In genomic region chr12:110844227-110845130, GRCm38 (mm10) we compare ENCODE assay signal across 8 mouse cellular contexts. TPM values are rescaled to one million over a fixed set of nuclear protein-coding genes. Genes with fewer than 3 reads are reported as not detected.
DNase-seq lines count a peak whose midpoint lies in the region; ATAC-seq and TF ChIP-seq lines count a peak whose summit lies in the region.

No protein-coding gene starts in this region.

- H3K9ac ChIP-seq in forebrain, embryonic 12.5 days, result peak overlapping the region; percentile 49
- peak overlapping the region; percentile 63 for H3K9ac ChIP-seq in intestine, embryonic 16.5 days (ENCODE audit: low read depth, low read length)
- H3K9ac ChIP-seq in lung, postnatal 0 days (replicated peaks; ENCODE audit: low read depth), result peak overlapping the region; percentile 33; the same call in 1 of the 2 replicates

- H3K36me3 ChIP-seq in forebrain, embryonic 12.5 days (replicated peaks), result no peaks in the 10 kb centered on the region
- no peaks in the 10 kb centered on the region for H3K36me3 ChIP-seq in intestine, embryonic 16.5 days (ENCODE audit: control insufficient read depth, insufficient read depth, low read length)
- H3K36me3 ChIP-seq in lung, postnatal 0 days (ENCODE audit: insufficient read depth, low read length), result no peaks in the 10 kb centered on the region

- H3K4me2 ChIP-seq in forebrain, embryonic 12.5 days, result peak overlapping the region; percentile 61
- H3K4me2 ChIP-seq in intestine, embryonic 16.5 days (ENCODE audit: low read depth, low read length), result peak overlapping the region; percentile 71
- peak overlapping the region; percentile 65 for H3K4me2 ChIP-seq in lung, postnatal 0 days (replicated peaks; ENCODE audit: low read depth, low read length)

- no peak overlapping the region for H3K27ac ChIP-seq in forebrain, embryonic 12.5 days
- H3K27ac ChIP-seq in intestine, embryonic 16.5 days (ENCODE audit: low read length), result peak overlapping the region; percentile 85
- peak overlapping the region; percentile 86 for H3K27ac ChIP-seq in lung, postnatal 0 days (ENCODE audit: low read length)

- H3K4me1 ChIP-seq in forebrain, embryonic 12.5 days, result peaks cover 34% of the 10 kb centered on the region
- H3K4me1 ChIP-seq in intestine, embryonic 16.5 days (ENCODE audit: control insufficient read depth, insufficient read depth, low read length), result peaks cover 9% of the 10 kb centered on the region
- peaks cover 3% of the 10 kb centered on the region; the same call in 1 of the 2 replicates for H3K4me1 ChIP-seq in lung, postnatal 0 days (ENCODE audit: insufficient read depth, low read depth, low read length)

- 0 out of 2 replicates have a peak, but pooled peaks have one; percentile 19 for TF ChIP-seq EP300 in lung, postnatal 0 days (IDR thresholded peaks at IDR 0.05)

- H3K4me3 ChIP-seq in forebrain, embryonic 12.5 days (replicated peaks), result peak overlapping the region; percentile 45
- H3K4me3 ChIP-seq in intestine, embryonic 16.5 days (ENCODE audit: low read length), result peak overlapping the region; percentile 55
- peak overlapping the region; percentile 59 for H3K4me3 ChIP-seq in lung, postnatal 0 days (ENCODE audit: low read depth, low read length)

- 1% methylated on average over 42 of the region's 42 CpGs for WGBS in forebrain, embryonic 12.5 days
- under 1% methylated on average over 42 of the region's 42 CpGs for WGBS in intestine, embryonic 16.5 days
- WGBS in lung, postnatal 0 days, result under 1% methylated on average over 42 of the region's 42 CpGs

- H3K27me3 ChIP-seq in forebrain, embryonic 12.5 days, result peaks cover 51% of the 10 kb centered on the region
- H3K27me3 ChIP-seq in intestine, embryonic 16.5 days (replicated peaks; ENCODE audit: control insufficient read depth, insufficient read depth, low read length), result no peaks in the 10 kb centered on the region
- no peaks in the 10 kb centered on the region for H3K27me3 ChIP-seq in lung, postnatal 0 days (replicated peaks; ENCODE audit: insufficient read depth, low read length)

- DNase-seq in kidney, adult 18-20 months, result peak; percentile 63
- DNase-seq in kidney, adult 11 months, result no peak
- DNase-seq in adrenal gland, postnatal 10 days, result peak; percentile 58
- peak; percentile 74 for DNase-seq in lung, postnatal 0 days (ENCODE audit: low spot score)
- peak; percentile 42 to 58 for DNase-seq in spleen, postnatal 10 days (ENCODE audit: low spot score in 2 of 2)
- DNase-seq in thymus, postnatal 36 days, result no peak

- no peak for ATAC-seq in forebrain, embryonic 12.5 days (ENCODE audit: low FRiP score)
- peak; percentile 61 for ATAC-seq in intestine, embryonic 16.5 days
- peak; percentile 36 for ATAC-seq in lung, postnatal 0 days

- H3K9me3 ChIP-seq in forebrain, embryonic 12.5 days, result no peaks in the 10 kb centered on the region
- H3K9me3 ChIP-seq in intestine, embryonic 16.5 days (ENCODE audit: control insufficient read depth, low read length), result no peaks in the 10 kb centered on the region
- H3K9me3 ChIP-seq in lung, postnatal 0 days (ENCODE audit: low read length), result no peaks in the 10 kb centered on the region

- TF ChIP-seq CTCF in lung, postnatal 0 days (IDR thresholded peaks at IDR 0.05), result 0 out of 2 replicates have a peak, but pooled peaks have one; percentile 30

RNA-seq across cellular contexts. Expression of gene Mok, which starts 3.7 kb away (rescaled TPM):
- total RNA-seq in adrenal gland, postnatal 10 days (2021), result 1 to 10 TPM; 1.4 to 1.6 TPM
- polyA plus RNA-seq in forebrain, embryonic 12.5 days (2016; fragmentation: Nextera tagmentation; extraction: Ambion mirVana), result 11.4 and 11.6 TPM in 2 replicates
- 1.7 and 2.9 TPM in 2 replicates for polyA plus RNA-seq in intestine, embryonic 16.5 days (2015; fragmentation: Nextera tagmentation; extraction: Ambion mirVana)
- 11.1 and 11.9 TPM in 2 replicates for polyA plus RNA-seq in lung, postnatal 0 days (2015; fragmentation: Nextera tagmentation; extraction: Ambion mirVana)

RNA-seq across cellular contexts. Expression of gene Zfp839, which starts 5.6 kb away (rescaled TPM):
- 10 to 100 TPM; 11.4 to 15.4 TPM for total RNA-seq in adrenal gland, postnatal 10 days (2021)
- polyA plus RNA-seq in forebrain, embryonic 12.5 days (2016; fragmentation: Nextera tagmentation; extraction: Ambion mirVana), result 4.8 and 5.0 TPM in 2 replicates
- 3.7 and 4.9 TPM in 2 replicates for polyA plus RNA-seq in intestine, embryonic 16.5 days (2015; fragmentation: Nextera tagmentation; extraction: Ambion mirVana)
- 2.4 and 3.3 TPM in 2 replicates for polyA plus RNA-seq in lung, postnatal 0 days (2015; fragmentation: Nextera tagmentation; extraction: Ambion mirVana)

RNA-seq across cellular contexts. Expression of gene Cinp, which starts 44.5 kb away (rescaled TPM):
- 10 to 100 TPM; 40.5 to 46.3 TPM for total RNA-seq in adrenal gland, postnatal 10 days (2021)
- 67.3 and 77.2 TPM in 2 replicates for polyA plus RNA-seq in forebrain, embryonic 12.5 days (2016; fragmentation: Nextera tagmentation; extraction: Ambion mirVana)
- polyA plus RNA-seq in intestine, embryonic 16.5 days (2015; fragmentation: Nextera tagmentation; extraction: Ambion mirVana), result 65.0 and 72.7 TPM in 2 replicates
- 33.8 and 43.4 TPM in 2 replicates for polyA plus RNA-seq in lung, postnatal 0 days (2015; fragmentation: Nextera tagmentation; extraction: Ambion mirVana)

RNA-seq across cellular contexts. Expression of gene Tecpr2, which starts 44.6 kb away (rescaled TPM):
- 10 to 100 TPM in 1 of 2 experiments, 1 to 10 TPM in 1; 8.9 to 10.3 TPM for total RNA-seq in adrenal gland, postnatal 10 days (2021)
- polyA plus RNA-seq in forebrain, embryonic 12.5 days (2016; fragmentation: Nextera tagmentation; extraction: Ambion mirVana), result 8.3 and 8.8 TPM in 2 replicates
- polyA plus RNA-seq in intestine, embryonic 16.5 days (2015; fragmentation: Nextera tagmentation; extraction: Ambion mirVana), result 2.2 and 2.4 TPM in 2 replicates
- 1.7 and 1.9 TPM in 2 replicates for polyA plus RNA-seq in lung, postnatal 0 days (2015; fragmentation: Nextera tagmentation; extraction: Ambion mirVana)

Comparison
In these comparisons a context has a peak if more than half of its experiments do, and no peak if none do; other contexts are left out.
1. DNase-seq: peak in kidney, adult 18-20 months (single experiment), adrenal gland, postnatal 10 days (single experiment), lung, postnatal 0 days (single experiment) and spleen, postnatal 10 days (2 of 2); none in kidney, adult 11 months (single experiment) and thymus, postnatal 36 days (0 of 2).
2. Peak in every context shown above with its lines, with median percentiles within 50 percentile points of each other: H3K4me2 ChIP-seq, H3K4me3 ChIP-seq and H3K9ac ChIP-seq.